Mouse (Mus musculus) neutrophil, adult 5-6 weeks (primary cell): ENCODE measurements around the gene Ctsw. TPM values are rescaled to one million over a fixed set of nuclear protein-coding genes. Genes with fewer than 3 reads are reported as not detected.
"Not testable (repeated sequence)": the region's sequence is repeated elsewhere in the genome, so short reads cannot be mapped to it uniquely, and the experiment has no call there.

Experiments used
- ATAC-seq: fragments of 151-379, 151-347 bp; 2 replicates; pipeline ENCODE4 v1.8.0; 2017; ENCODE audit warnings: mild to moderate bottlenecking, moderate TSS enrichment; ENCODE audit not compliant: insufficient number of reproducible peaks, poor library complexity, low FRiP score, severe bottlenecking; ENCODE audit errors: extremely low read depth
- total RNA-seq: library from RNA; stranded (forward); fragments of 200-1000 nt; gene quantifications from 2 replicates; pipeline ENCODE4 v1.2.3, GENCODE M21; 2017

Gene Ctsw
- total RNA-seq, 1 experiment from 2014 or later: 11.1 TPM

- ATAC-seq: not testable (repeated sequence)
Observed at GRCm38 (mm10) chr19:5489721-5490120, 21.4 kb upstream of the Ctsw start.

GRCm38 (mm10) chr19:5488878-5489571, 20.7 kb upstream of the Ctsw start:
- peak; percentile 64 for ATAC-seq

GRCm38 (mm10) chr19:5487768-5488550, 19.7 kb upstream of the Ctsw start, which contains the start of gene Mus81:
Gene Mus81, minus strand, starts transcription at chr19:5488402.
- peak; percentile 40 for ATAC-seq

GRCm38 (mm10) chr19:5486771-5487170, 18.5 kb upstream of the Ctsw start:
- no peak for ATAC-seq

- no peak for ATAC-seq
Observed at GRCm38 (mm10) chr19:5486286-5486685, 18.0 kb upstream of the Ctsw start.

- ATAC-seq: no peak
Observed at GRCm38 (mm10) chr19:5485821-5486220, 17.5 kb upstream of the Ctsw start.

- no peak for ATAC-seq
Observed at GRCm38 (mm10) chr19:5485371-5485770, 17.1 kb upstream of the Ctsw start.

- no peak for ATAC-seq
Observed at GRCm38 (mm10) chr19:5484496-5484895, 16.2 kb upstream of the Ctsw start.

GRCm38 (mm10) chr19:5483386-5484359, 15.4 kb upstream of the Ctsw start:
- ATAC-seq: no peak

GRCm38 (mm10) chr19:5481398-5481797, 13.1 kb upstream of the Ctsw start:
- ATAC-seq: no peak

- ATAC-seq: no peak
Observed at GRCm38 (mm10) chr19:5480016-5480415, 11.7 kb upstream of the Ctsw start.

GRCm38 (mm10) chr19:5477668-5478300, 9.5 kb upstream of the Ctsw start:
- ATAC-seq: no peak

GRCm38 (mm10) chr19:5477004-5477667, 8.8 kb upstream of the Ctsw start:
- no peak for ATAC-seq

- ATAC-seq: no peak
Observed at GRCm38 (mm10) chr19:5475069-5475714, 6.9 kb upstream of the Ctsw start.

- no peak for ATAC-seq
Observed at GRCm38 (mm10) chr19:5474281-5475068, 6.2 kb upstream of the Ctsw start.

GRCm38 (mm10) chr19:5473720-5474119, 5.4 kb upstream of the Ctsw start, which contains the start of gene Efemp2:
Gene Efemp2, plus strand, starts transcription at chr19:5473954.
- no peak for ATAC-seq

GRCm38 (mm10) chr19:5472857-5473256, 4.5 kb upstream of the Ctsw start:
- ATAC-seq: no peak
